Mouse (Mus musculus) thymus, adult 18-20 months (tissue): ENCODE results near the gene Fignl1.

Experiments used
- DNase-seq, 2 experiments: peaks; one replicate each; pipeline ENCODE4 v3.0.0; 2022; ENCODE audit warnings: mixed read lengths in 2 of 2

Fignl1 gene

GRCm38 (mm10) chr11:11808035-11808819 is 535 bp downstream of the Fignl1 start:
- no peak for DNase-seq

- DNase-seq: no peak
Measured at GRCm38 (mm10) chr11:11805951-11806350, 2.8 kb downstream of the Fignl1 start.

GRCm38 (mm10) chr11:11804421-11804820 is 4.3 kb downstream of the Fignl1 start:
- no peak for DNase-seq

GRCm38 (mm10) chr11:11801067-11801466 is 7.7 kb downstream of the Fignl1 start:
- no peak for DNase-seq

- DNase-seq: no peak
Measured at GRCm38 (mm10) chr11:11800304-11800703, 8.5 kb downstream of the Fignl1 start.

- DNase-seq: no peak
Measured at GRCm38 (mm10) chr11:11798690-11799089, 10.1 kb downstream of the Fignl1 start.

GRCm38 (mm10) chr11:11794626-11795025 is 14.1 kb downstream of the Fignl1 start:
- DNase-seq: no peak

GRCm38 (mm10) chr11:11788521-11788974 is 20.2 kb downstream of the Fignl1 start:
- peak; percentile 40 to 62 for DNase-seq

- DNase-seq: no peak
Measured at GRCm38 (mm10) chr11:11785457-11785856, 23.3 kb downstream of the Fignl1 start.

GRCm38 (mm10) chr11:11781728-11782127 is 27.0 kb downstream of the Fignl1 start:
- DNase-seq: no peak

- DNase-seq: no peak
Measured at GRCm38 (mm10) chr11:11778345-11778744, 30.4 kb downstream of the Fignl1 start.

- DNase-seq: no peak
Measured at GRCm38 (mm10) chr11:11777796-11778195, 31.0 kb downstream of the Fignl1 start.

GRCm38 (mm10) chr11:11777246-11777645 is 31.5 kb downstream of the Fignl1 start:
- DNase-seq: no peak

GRCm38 (mm10) chr11:11776822-11777174 is 32.0 kb downstream of the Fignl1 start:
- DNase-seq: no peak

GRCm38 (mm10) chr11:11776071-11776821 is 32.5 kb downstream of the Fignl1 start:
- DNase-seq: no peak

GRCm38 (mm10) chr11:11774893-11775292 is 33.9 kb downstream of the Fignl1 start:
- no peak for DNase-seq

GRCm38 (mm10) chr11:11774384-11774783 is 34.4 kb downstream of the Fignl1 start:
- no peak for DNase-seq

GRCm38 (mm10) chr11:11772196-11772595 is 36.6 kb downstream of the Fignl1 start:
- no peak for DNase-seq

- no peak for DNase-seq
Measured at GRCm38 (mm10) chr11:11770691-11771090, 38.1 kb downstream of the Fignl1 start.

- no peak for DNase-seq
Measured at GRCm38 (mm10) chr11:11769281-11769680, 39.5 kb downstream of the Fignl1 start.

GRCm38 (mm10) chr11:11768057-11768456 is 40.7 kb downstream of the Fignl1 start:
- no peak for DNase-seq

- DNase-seq: no peak
Measured at GRCm38 (mm10) chr11:11766736-11767135, 42.0 kb downstream of the Fignl1 start.

GRCm38 (mm10) chr11:11766105-11766504 is 42.7 kb downstream of the Fignl1 start:
- DNase-seq: peak in 1 of 2 experiments; percentile 60

GRCm38 (mm10) chr11:11765414-11765813 is 43.3 kb downstream of the Fignl1 start:
- DNase-seq: no peak
